Mouse (Mus musculus): ENCODE measurements at regions not wholly inside any gene's neighbourhood (a gene's known extent, or its start where the extent isn't known, plus 50 kb on each side); places are given as distances from the start of the nearest gene placed in this dataset.

DNA sequence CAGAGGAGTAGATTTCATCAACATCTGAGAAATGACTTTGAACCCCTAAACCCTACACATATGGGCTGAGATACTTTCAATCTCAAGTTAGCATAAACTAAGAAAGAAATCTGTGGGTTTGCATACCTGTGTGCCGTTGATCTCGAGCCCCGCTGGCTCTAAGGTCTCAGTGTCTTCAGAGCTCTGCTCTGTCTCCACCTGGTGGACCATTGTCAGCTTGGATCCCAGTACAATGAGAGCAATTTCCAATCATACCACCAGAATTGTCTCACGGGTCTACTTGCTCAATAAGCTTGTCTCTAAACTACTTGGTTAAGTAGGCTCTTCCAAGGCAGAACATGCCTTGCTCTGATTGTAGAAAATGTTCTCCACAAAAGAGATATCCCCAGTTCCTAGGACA, 102.5 kb downstream of the Akap11 start:
- TF ChIP-seq MYOG (IDR thresholded peaks at IDR 0.05; ENCODE audit: control insufficient read depth in 1 of 3, insufficient read depth in 1 of 3, insufficient read length in 2 of 3, low read depth in 2 of 3) (no peak), CEBPB (IDR thresholded peaks at IDR 0.05; ENCODE audit: insufficient read depth, poor library complexity, severe bottlenecking) (no peak), REST (IDR thresholded peaks at IDR 0.05; ENCODE audit: insufficient read depth, insufficient read length) (no peak), TCF3 (IDR thresholded peaks at IDR 0.05; ENCODE audit: insufficient read length, low read depth) (no peak), TCF12 (IDR thresholded peaks at IDR 0.05; ENCODE audit: insufficient read depth, poor library complexity, severe bottlenecking) (no peak)
- Histone ChIP-seq H3ac (ENCODE audit: control insufficient read depth, insufficient read length) (no peak overlapping the region), H3K4me2 (ENCODE audit: low read depth) (no peak overlapping the region), H3K27me3 (ENCODE audit: control insufficient read depth, insufficient read depth, insufficient read length) (no peaks in the 10 kb centered on the region), H3K79me2 (ENCODE audit: control insufficient read depth, insufficient read depth) (no peaks in the 10 kb centered on the region), H3K36me3 (ENCODE audit: control insufficient read depth, insufficient read depth) (no peaks in the 10 kb centered on the region), H3K4me3 (no peak overlapping the region)

DNA sequence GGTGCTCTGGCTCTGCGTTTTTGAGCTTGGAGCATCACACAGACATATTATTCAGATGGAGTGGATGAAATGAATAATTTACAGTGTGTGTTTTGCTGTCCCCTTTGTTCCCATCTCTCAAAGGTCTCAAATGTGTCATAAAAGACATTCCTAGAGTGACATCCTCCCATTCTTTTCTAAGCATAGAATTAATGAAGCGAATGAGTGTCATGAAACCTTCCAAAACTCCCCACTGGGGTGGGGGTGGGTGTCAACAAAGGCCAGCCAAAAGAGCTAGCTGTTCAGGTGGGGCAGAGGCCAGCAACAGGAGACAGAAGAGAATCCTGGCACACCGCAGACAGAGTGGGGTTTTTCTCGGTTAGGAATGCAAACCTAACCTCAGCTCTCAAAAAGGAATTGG, 104.1 kb downstream of the Akap11 start:
- no peaks in the 10 kb centered on the region for H3K79me2 ChIP-seq (ENCODE audit: control insufficient read depth, insufficient read depth)
- TF ChIP-seq MAX (IDR thresholded peaks at IDR 0.05; ENCODE audit: low read depth) = no peak
- TF ChIP-seq REST (IDR thresholded peaks at IDR 0.05; ENCODE audit: insufficient read depth, insufficient read length) = no peak
- no peak for TF ChIP-seq MYOD1 (IDR thresholded peaks at IDR 0.05; ENCODE audit: control insufficient read depth in 1 of 3, insufficient read length in 2 of 3, low read depth in 2 of 3)
- TF ChIP-seq E2F4 (IDR thresholded peaks at IDR 0.05; ENCODE audit: insufficient read depth) = no peak
- TF ChIP-seq MYOG (IDR thresholded peaks at IDR 0.05; ENCODE audit: control insufficient read depth in 1 of 3, insufficient read depth in 1 of 3, insufficient read length in 2 of 3, low read depth in 2 of 3) = no peak
- no peak for TF ChIP-seq USF1 (IDR thresholded peaks at IDR 0.05; ENCODE audit: low read depth)
- no peak for TF ChIP-seq TCF3 (IDR thresholded peaks at IDR 0.05; ENCODE audit: insufficient read length, low read depth)
- TF ChIP-seq POLR2A (IDR thresholded peaks at IDR 0.05; ENCODE audit: insufficient read length, low read depth) = no peak
- no peak for TF ChIP-seq TCF12 (IDR thresholded peaks at IDR 0.05; ENCODE audit: insufficient read depth, poor library complexity, severe bottlenecking)
- TF ChIP-seq SRF (IDR thresholded peaks at IDR 0.05; ENCODE audit: control insufficient read depth, insufficient read length, low read depth) = no peak
- no peaks in the 10 kb centered on the region for H3K36me3 ChIP-seq (ENCODE audit: control insufficient read depth, insufficient read depth)
- H3K27me3 ChIP-seq (ENCODE audit: control insufficient read depth, insufficient read depth, insufficient read length) = no peaks in the 10 kb centered on the region
- peak overlapping the region; percentile 2 for H3K4me2 ChIP-seq (ENCODE audit: low read depth)
- no peak overlapping the region for H3K4me3 ChIP-seq
- H3ac ChIP-seq (ENCODE audit: control insufficient read depth, insufficient read length) = no peak overlapping the region

DNA sequence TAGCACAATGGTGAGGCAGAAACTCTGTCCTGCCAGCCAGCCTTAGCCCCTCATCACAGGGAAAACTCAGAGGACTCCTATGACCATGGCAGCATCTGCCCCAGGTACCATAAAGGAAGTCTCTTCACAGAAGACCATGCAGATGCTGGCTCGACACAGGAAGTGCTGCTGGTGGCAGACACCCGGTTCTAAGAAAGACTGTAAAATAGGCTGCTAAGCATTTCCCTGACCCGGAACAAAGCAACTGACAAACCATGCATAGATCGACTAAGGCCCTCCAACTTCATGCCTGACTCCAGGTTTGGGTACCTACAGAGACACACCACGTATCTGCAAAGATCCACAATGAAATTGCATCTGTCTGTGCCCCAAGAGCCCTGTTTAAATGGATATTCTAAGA, 104.7 kb downstream of the Akap11 start:
- Histone ChIP-seq H3K79me2 (ENCODE audit: control insufficient read depth, insufficient read depth) (no peaks in the 10 kb centered on the region), H3K4me2 (ENCODE audit: low read depth) (peak overlapping the region; percentile 43), H3ac (ENCODE audit: control insufficient read depth, insufficient read length) (no peak overlapping the region), H3K4me3 (no peak overlapping the region), H3K36me3 (ENCODE audit: control insufficient read depth, insufficient read depth) (no peaks in the 10 kb centered on the region), H3K27me3 (ENCODE audit: control insufficient read depth, insufficient read depth, insufficient read length) (no peaks in the 10 kb centered on the region)
- no peak for TF ChIP-seq SRF (IDR thresholded peaks at IDR 0.05; ENCODE audit: control insufficient read depth, insufficient read length, low read depth)
- no peak for TF ChIP-seq TCF12 (IDR thresholded peaks at IDR 0.05; ENCODE audit: insufficient read depth, poor library complexity, severe bottlenecking)
- TF ChIP-seq MYOD1 (IDR thresholded peaks at IDR 0.05; ENCODE audit: control insufficient read depth in 1 of 3, insufficient read length in 2 of 3, low read depth in 2 of 3) = no peak
- no peak for TF ChIP-seq POLR2AphosphoS2 (IDR thresholded peaks at IDR 0.05; ENCODE audit: insufficient read length, low read depth)
- no peak for TF ChIP-seq REST (IDR thresholded peaks at IDR 0.05; ENCODE audit: insufficient read depth, insufficient read length)
- no peak for TF ChIP-seq E2F4 (IDR thresholded peaks at IDR 0.05; ENCODE audit: insufficient read depth)
- no peak for TF ChIP-seq CEBPB (IDR thresholded peaks at IDR 0.05; ENCODE audit: insufficient read depth, poor library complexity, severe bottlenecking)
- TF ChIP-seq TCF3 (IDR thresholded peaks at IDR 0.05; ENCODE audit: insufficient read length, low read depth) = no peak
- no peak for TF ChIP-seq POLR2A (IDR thresholded peaks at IDR 0.05; ENCODE audit: insufficient read length, low read depth)
- no peak for TF ChIP-seq MAX (IDR thresholded peaks at IDR 0.05; ENCODE audit: low read depth)
- TF ChIP-seq USF1 (IDR thresholded peaks at IDR 0.05; ENCODE audit: low read depth) = no peak
- no peak for TF ChIP-seq MYOG (IDR thresholded peaks at IDR 0.05; ENCODE audit: control insufficient read depth in 1 of 3, insufficient read depth in 1 of 3, insufficient read length in 2 of 3, low read depth in 2 of 3)

DNA sequence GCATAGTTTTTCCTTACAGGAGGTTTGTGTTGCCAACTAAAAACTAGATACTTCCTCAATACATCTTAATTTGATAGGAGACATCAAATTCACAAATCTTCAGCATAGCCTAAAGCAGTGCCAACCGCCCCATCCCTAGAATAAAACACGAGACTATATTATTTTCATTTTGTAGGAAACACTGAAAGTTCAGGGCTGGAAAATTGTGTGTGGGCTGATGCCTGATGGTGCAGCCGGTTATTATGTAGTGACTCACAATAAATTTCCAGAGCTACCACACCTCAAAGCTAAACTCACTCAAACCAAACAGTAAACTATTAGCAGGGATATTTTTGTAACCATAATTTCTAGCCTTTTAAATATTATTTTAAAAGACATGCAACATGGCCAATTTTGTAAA, 105.2 kb downstream of the Akap11 start:
- Histone ChIP-seq H3K4me2 (ENCODE audit: low read depth) (peak overlapping the region; percentile 43), H3K27me3 (ENCODE audit: control insufficient read depth, insufficient read depth, insufficient read length) (no peaks in the 10 kb centered on the region), H3K4me3 (no peak overlapping the region), H3ac (ENCODE audit: control insufficient read depth, insufficient read length) (no peak overlapping the region), H3K79me2 (ENCODE audit: control insufficient read depth, insufficient read depth) (no peaks in the 10 kb centered on the region), H3K36me3 (ENCODE audit: control insufficient read depth, insufficient read depth) (no peaks in the 10 kb centered on the region)
- TF ChIP-seq MYOD1 (IDR thresholded peaks at IDR 0.05; ENCODE audit: control insufficient read depth in 1 of 3, insufficient read length in 2 of 3, low read depth in 2 of 3) = no peak
- no peak for TF ChIP-seq SRF (IDR thresholded peaks at IDR 0.05; ENCODE audit: control insufficient read depth, insufficient read length, low read depth)
- TF ChIP-seq TCF12 (IDR thresholded peaks at IDR 0.05; ENCODE audit: insufficient read depth, poor library complexity, severe bottlenecking) = no peak
- TF ChIP-seq POLR2A (IDR thresholded peaks at IDR 0.05; ENCODE audit: insufficient read length, low read depth) = no peak
- TF ChIP-seq CEBPB (IDR thresholded peaks at IDR 0.05; ENCODE audit: insufficient read depth, poor library complexity, severe bottlenecking) = no peak
- TF ChIP-seq MAX (IDR thresholded peaks at IDR 0.05; ENCODE audit: low read depth) = no peak
- no peak for TF ChIP-seq MYOG (IDR thresholded peaks at IDR 0.05; ENCODE audit: control insufficient read depth in 1 of 3, insufficient read depth in 1 of 3, insufficient read length in 2 of 3, low read depth in 2 of 3)
- TF ChIP-seq USF1 (IDR thresholded peaks at IDR 0.05; ENCODE audit: low read depth) = no peak
- no peak for TF ChIP-seq POLR2AphosphoS2 (IDR thresholded peaks at IDR 0.05; ENCODE audit: insufficient read length, low read depth)
- no peak for TF ChIP-seq TCF3 (IDR thresholded peaks at IDR 0.05; ENCODE audit: insufficient read length, low read depth)
- no peak for TF ChIP-seq E2F4 (IDR thresholded peaks at IDR 0.05; ENCODE audit: insufficient read depth)
- no peak for TF ChIP-seq REST (IDR thresholded peaks at IDR 0.05; ENCODE audit: insufficient read depth, insufficient read length)

Measured in myocyte (in vitro differentiated cells).